ENCODE assay signal across 19 mouse cellular contexts in genomic region chr11:102196018-102196797, GRCm38 (mm10). TPM values are rescaled to one million over a fixed set of nuclear protein-coding genes. Genes with fewer than 3 reads are reported as not detected.
DNase-seq lines count a peak whose midpoint lies in the region; ATAC-seq and TF ChIP-seq lines count a peak whose summit lies in the region.
"Had no signal": no experiment of that assay in that cellular context is flagged by ENCODE, and none has a peak within 500 bp of the region (broad histone marks: within the 10 kb centered on the region; RNA-seq: fewer than 3 reads in every experiment).

No protein-coding gene starts in this region.

- no peak for TF ChIP-seq CTCF in MEL (IDR thresholded peaks at IDR 0.05 in 2 of 3, conservative IDR thresholded peaks at IDR 0.05 in 1 of 3; ENCODE audit: control insufficient read depth in 1 of 3, insufficient read depth in 1 of 3, low read depth in 2 of 3, low read length in 3 of 3, poor library complexity in 1 of 3, severe bottlenecking in 1 of 3)
- no peak for TF ChIP-seq CTCF in liver, postnatal 0 days (IDR thresholded peaks at IDR 0.05; ENCODE audit: low read depth)

- no peaks in the 10 kb centered on the region for H3K9me3 ChIP-seq in MEL (replicated peaks; ENCODE audit: insufficient read depth, low read length)
- no peaks in the 10 kb centered on the region for H3K9me3 ChIP-seq in liver, postnatal 0 days (ENCODE audit: low read length)
- H3K9me3 ChIP-seq: embryonic facial prominence, embryonic 15.5 days; heart, embryonic 15.5 days; neural tube, embryonic 13.5 days had no signal

- H3K4me2 ChIP-seq in liver, postnatal 0 days (ENCODE audit: low read depth, low read length): no peak overlapping the region
- H3K4me2 ChIP-seq: embryonic facial prominence, embryonic 15.5 days; heart, embryonic 15.5 days; midbrain, embryonic 11.5 days; neural tube, embryonic 13.5 days had no signal

- TF ChIP-seq EP300 in MEL (IDR thresholded peaks at IDR 0.05; ENCODE audit: low read depth in 1 of 2, low read length in 2 of 2): peak; percentile 41 to 61; a peak in 3 of 4 replicates
- no peak for TF ChIP-seq EP300 in liver, postnatal 0 days (IDR thresholded peaks at IDR 0.05; ENCODE audit: low read depth)

- peak overlapping the region; percentile 45 for H3K9ac ChIP-seq in MEL (ENCODE audit: control insufficient read depth, low read depth, low read length, poor library complexity, severe bottlenecking)
- H3K9ac ChIP-seq in liver, postnatal 0 days (replicated peaks): no peak overlapping the region; the same call in 1 of the 2 replicates
- H3K9ac ChIP-seq: embryonic facial prominence, embryonic 15.5 days; heart, embryonic 15.5 days; neural tube, embryonic 13.5 days had no signal

- H3K4me1 ChIP-seq in MEL (ENCODE audit: control insufficient read depth in 1 of 2, insufficient read depth in 2 of 2, low read length in 2 of 2): peaks cover 11 to 40% of the 10 kb centered on the region in 2 experiments
- H3K4me1 ChIP-seq in liver, postnatal 0 days (ENCODE audit: insufficient read depth): no peaks in the 10 kb centered on the region

- TF ChIP-seq POLR2A in MEL (IDR thresholded peaks at IDR 0.05; ENCODE audit: control insufficient read depth in 1 of 2, insufficient read depth in 1 of 2, low read depth in 1 of 2, low read length in 2 of 2, poor library complexity in 1 of 2): no peak; a peak in 1 of 4 replicates

- peaks cover 6% of the 10 kb centered on the region; the same call in 1 of the 2 replicates for H3K79me2 ChIP-seq in MEL (ENCODE audit: control insufficient read depth, insufficient read depth, low read length, poor library complexity)

- H3K27me3 ChIP-seq in MEL (ENCODE audit: control insufficient read depth in 1 of 2, insufficient read depth in 2 of 2, low read length in 2 of 2): no peaks in the 10 kb centered on the region
- no peaks in the 10 kb centered on the region for H3K27me3 ChIP-seq in liver, postnatal 0 days (ENCODE audit: insufficient read depth, low read length)
- H3K27me3 ChIP-seq: embryonic facial prominence, embryonic 15.5 days; heart, embryonic 15.5 days; neural tube, embryonic 13.5 days had no signal

- no peak overlapping the region for H3K4me3 ChIP-seq in MEL (ENCODE audit: control insufficient read depth in 1 of 2, insufficient read depth in 1 of 2, low read depth in 2 of 2, low read length in 2 of 2)
- no peak overlapping the region for H3K4me3 ChIP-seq in liver, postnatal 0 days (ENCODE audit: low read depth, low read length)
- H3K4me3 ChIP-seq: embryonic facial prominence, embryonic 15.5 days; heart, embryonic 15.5 days; neural tube, embryonic 13.5 days had no signal

- ATAC-seq in cerebellum, adult (ENCODE audit: insufficient number of reproducible peaks, low FRiP score, low TSS enrichment): no peak
- peak; percentile 64; the same call in 1 of the 2 replicates for ATAC-seq in liver, postnatal 0 days

- H3K36me3 ChIP-seq in MEL (ENCODE audit: control insufficient read depth in 1 of 2, insufficient read depth in 2 of 2, low read length in 2 of 2): peaks cover 0 to 33% of the 10 kb centered on the region in 2 experiments; a peak in 2 of 4 replicates
- H3K36me3 ChIP-seq in liver, postnatal 0 days (replicated peaks; ENCODE audit: insufficient read depth, low read length): peaks cover 63% of the 10 kb centered on the region

- 63% methylated on average over 21 of the region's 21 CpGs for WGBS in liver, postnatal 0 days (ENCODE audit: insufficient replicate concordance)

- no peak; the same call in 1 of the 2 replicates for TF ChIP-seq RAD21 in MEL (IDR thresholded peaks at IDR 0.05; ENCODE audit: low read depth, low read length)

- H3K27ac ChIP-seq in MEL (ENCODE audit: control insufficient read depth, low read depth, low read length): peak overlapping the region; percentile 40
- H3K27ac ChIP-seq in liver, postnatal 0 days (ENCODE audit: low read depth): no peak overlapping the region
- H3K27ac ChIP-seq: embryonic facial prominence, embryonic 15.5 days; heart, embryonic 15.5 days; neural tube, embryonic 13.5 days had no signal

- peak; percentile 46 for DNase-seq in cerebellum, adult 9-11 months
- peak; percentile 69 for DNase-seq in layer of hippocampus, adult 9-11 months
- DNase-seq in layer of hippocampus, adult 9-10 months (ENCODE audit: low spot score): no peak
- DNase-seq in MEL (ENCODE audit: low read depth, low spot score): peak; percentile 91
- no peak for DNase-seq in liver, postnatal 0 days
- no peak for DNase-seq in kidney, postnatal 36 days
- no peak for DNase-seq in gastrocnemius, postnatal 4 days (ENCODE audit: low spot score in 2 of 2)
- DNase-seq: adrenal gland, adult 8-10 months; B cell, adult 2 months; kidney, adult 9 months; spleen, adult 18-20 months; thymus, postnatal 4 days had no signal

TF ChIP-seq in MEL, 35 proteins besides CTCF, POLR2A, EP300 and RAD21:
- no peak; the same call in 1 of the 2 replicates for TF ChIP-seq MAZ (IDR thresholded peaks at IDR 0.05; ENCODE audit: low read depth, low read length)
- 0 out of 2 replicates have a peak, but pooled peaks have one; percentile 39 for TF ChIP-seq ETS1 (IDR thresholded peaks at IDR 0.05; ENCODE audit: low read depth, low read length)
- TF ChIP-seq GATA1 (IDR thresholded peaks at IDR 0.05; ENCODE audit: low read depth, low read length): peak; percentile 80
- no peak for TF ChIP-seq ZKSCAN1 (IDR thresholded peaks at IDR 0.05; ENCODE audit: low read depth, low read length)
- peak; percentile 48; the same call in 1 of the 2 replicates for TF ChIP-seq SIN3A (IDR thresholded peaks at IDR 0.05; ENCODE audit: low read length)
- TF ChIP-seq E2F4 (IDR thresholded peaks at IDR 0.05; ENCODE audit: borderline replicate concordance, low read depth, low read length): 0 out of 2 replicates have a peak, but pooled peaks have one; percentile 40
- no peak for TF ChIP-seq TAL1 (IDR thresholded peaks at IDR 0.05; ENCODE audit: low read length)
- TF ChIP-seq TBP (IDR thresholded peaks at IDR 0.05; ENCODE audit: low read depth, low read length): no peak
- no peak for TF ChIP-seq NRF1 (IDR thresholded peaks at IDR 0.05; ENCODE audit: insufficient read depth, low read depth, low read length, poor library complexity, severe bottlenecking)
- TF ChIP-seq RCOR1 (IDR thresholded peaks at IDR 0.05; ENCODE audit: low read depth, low read length): no peak
- 0 out of 2 replicates have a peak, but pooled peaks have one; percentile 17 for TF ChIP-seq NELFE (IDR thresholded peaks at IDR 0.05; ENCODE audit: low read depth, low read length)
- TF ChIP-seq MAX (IDR thresholded peaks at IDR 0.05; ENCODE audit: low read length): 0 out of 2 replicates have a peak, but pooled peaks have one; percentile 30
TF ChIP-seq in MEL: peak in this region for 6.

RNA-seq across cellular contexts. Expression of gene G6pc3, which starts 6.8 kb away (rescaled TPM):
- total RNA-seq in MEL (2012; rRNA removed): 46.4 and 48.9 TPM in 2 replicates
- 100 to 1,000 TPM in 1 of 2 experiments, not detected in 1; 104 TPM for polyA plus RNA-seq in MEL (2012; ENCODE audit: insufficient read depth in 1 of 2, insufficient read length in 2 of 2, low read depth in 1 of 2, low replicate concordance in 2 of 2, missing spikeins in 1 of 2)
- polyA plus RNA-seq in liver, postnatal 0 days (2015; fragmentation: Nextera tagmentation; extraction: Ambion mirVana): 6.7 and 6.8 TPM in 2 replicates
- total RNA-seq in gastrocnemius, postnatal 4 days (2021): 10 to 100 TPM; 28.1 to 32.0 TPM

RNA-seq across cellular contexts. Expression of gene Lsm12, which starts 11.1 kb away (rescaled TPM):
- total RNA-seq in MEL (2012; rRNA removed): 74.2 and 75.0 TPM in 2 replicates
- polyA plus RNA-seq in MEL (2012; ENCODE audit: insufficient read depth in 1 of 2, insufficient read length in 2 of 2, low read depth in 1 of 2, low replicate concordance in 2 of 2, missing spikeins in 1 of 2): 100 to 1,000 TPM; 128 to 150 TPM
- 52.2 and 55.0 TPM in 2 replicates for polyA plus RNA-seq in liver, postnatal 0 days (2015; fragmentation: Nextera tagmentation; extraction: Ambion mirVana)
- 10 to 100 TPM; 75.1 to 78.3 TPM for total RNA-seq in gastrocnemius, postnatal 4 days (2021)

RNA-seq across cellular contexts. Expression of gene Hdac5, which starts 33.8 kb away (rescaled TPM):
- 9.1 and 10.4 TPM in 2 replicates for total RNA-seq in MEL (2012; rRNA removed)
- 10 to 100 TPM in 1 of 2 experiments, not detected in 1; 29.3 TPM for polyA plus RNA-seq in MEL (2012; ENCODE audit: insufficient read depth in 1 of 2, insufficient read length in 2 of 2, low read depth in 1 of 2, low replicate concordance in 2 of 2, missing spikeins in 1 of 2)
- 17.7 and 17.8 TPM in 2 replicates for polyA plus RNA-seq in liver, postnatal 0 days (2015; fragmentation: Nextera tagmentation; extraction: Ambion mirVana)
- total RNA-seq in gastrocnemius, postnatal 4 days (2021): 100 to 1,000 TPM; 110 to 112 TPM

RNA-seq across cellular contexts. Expression of gene Tmem101, which starts 40.0 kb away (rescaled TPM):
- total RNA-seq in MEL (2012; rRNA removed): 43.9 and 45.1 TPM in 2 replicates
- 10 to 100 TPM in 1 of 2 experiments, not detected in 1; 30.1 TPM for polyA plus RNA-seq in MEL (2012; ENCODE audit: insufficient read depth in 1 of 2, insufficient read length in 2 of 2, low read depth in 1 of 2, low replicate concordance in 2 of 2, missing spikeins in 1 of 2)
- polyA plus RNA-seq in liver, postnatal 0 days (2015; fragmentation: Nextera tagmentation; extraction: Ambion mirVana): 5.8 and 6.4 TPM in 2 replicates
- 10 to 100 TPM; 15.1 to 16.1 TPM for total RNA-seq in gastrocnemius, postnatal 4 days (2021)

RNA-seq across cellular contexts. Expression of gene Nags, which starts 50.9 kb away (rescaled TPM):
- total RNA-seq in MEL (2012; rRNA removed): 5.4 and 6.6 TPM in 2 replicates
- polyA plus RNA-seq in MEL (2012; ENCODE audit: insufficient read depth in 1 of 2, insufficient read length in 2 of 2, low read depth in 1 of 2, low replicate concordance in 2 of 2, missing spikeins in 1 of 2): 1 to 10 TPM in 1 of 2 experiments, not detected in 1; 9.7 TPM
- polyA plus RNA-seq in liver, postnatal 0 days (2015; fragmentation: Nextera tagmentation; extraction: Ambion mirVana): 18.5 and 25.1 TPM in 2 replicates
- under 1 TPM in 1 of 2 experiments, not detected in 1; 0.13 TPM for total RNA-seq in gastrocnemius, postnatal 4 days (2021)
- total RNA-seq: left cerebral cortex, postnatal 36 days had no signal
- polyA plus RNA-seq: cerebellum, adult 2 months; heart, embryonic 15.5 days; midbrain, embryonic 11.5 days; neural tube, embryonic 13.5 days had no signal

Comparison
In these comparisons a context has a peak if more than half of its experiments do, and no peak if none do; other contexts are left out.
1. DNase-seq: peak in cerebellum, adult 9-11 months (single experiment), layer of hippocampus, adult 9-11 months (single experiment) and MEL (single experiment); none in layer of hippocampus, adult 9-10 months (single experiment), liver, postnatal 0 days (single experiment), kidney, postnatal 36 days (0 of 2) and gastrocnemius, postnatal 4 days (0 of 2).